Mouse (Mus musculus) liver, postnatal 0 days (tissue): Measurements from ENCODE around the gene Ssna1.

ENCODE experiments used
- CTCF ChIP-seq: sonication (generic); IDR thresholded peaks from 2 replicates; pipeline ENCODE4 v1.5.1; 2016; ENCODE audit warnings: antibody characterized with exemption, low read depth
- EP300 ChIP-seq: IDR thresholded peaks from 2 replicates; pipeline ENCODE4 v1.6.1; 2016; ENCODE audit warnings: antibody characterized with exemption, low read depth, mild to moderate bottlenecking

- TF ChIP-seq CTCF: no peak
- no peak for TF ChIP-seq EP300
Measured at GRCm38 (mm10) chr2:25230581-25230980, 41.7 kb downstream of the Ssna1 start.
